Mouse (Mus musculus) megakaryocyte, adult 5-6 weeks (primary cell): ENCODE results near the gene Wapl. TPM values are rescaled to one million over a fixed set of nuclear protein-coding genes. Genes with fewer than 3 reads are reported as not detected.

Experiments
- ATAC-seq: 2 replicates; pipeline ENCODE4 v1.8.0; 2016; ENCODE audit warnings: mild to moderate bottlenecking, inconsistent platforms; ENCODE audit not compliant: poor library complexity, severe bottlenecking
- total RNA-seq, 2 experiments: library from RNA; stranded (forward) in 1 of 2; stranded (reverse) in 1 of 2; fragments of 153-499, 151-499 nt in 1 of 2; fragments of 221-1000, 200-1000 nt in 1 of 2; gene quantifications; 2 replicates each; pipeline versions ENCODE4 v1.2.3 to v1.2.4; 2015 to 2017

The Wapl gene
- 71.0 and 71.7 TPM in 2 replicates for total RNA-seq (2015)
- 94.2 and 101 TPM in 2 replicates for total RNA-seq (2017)

DNA sequence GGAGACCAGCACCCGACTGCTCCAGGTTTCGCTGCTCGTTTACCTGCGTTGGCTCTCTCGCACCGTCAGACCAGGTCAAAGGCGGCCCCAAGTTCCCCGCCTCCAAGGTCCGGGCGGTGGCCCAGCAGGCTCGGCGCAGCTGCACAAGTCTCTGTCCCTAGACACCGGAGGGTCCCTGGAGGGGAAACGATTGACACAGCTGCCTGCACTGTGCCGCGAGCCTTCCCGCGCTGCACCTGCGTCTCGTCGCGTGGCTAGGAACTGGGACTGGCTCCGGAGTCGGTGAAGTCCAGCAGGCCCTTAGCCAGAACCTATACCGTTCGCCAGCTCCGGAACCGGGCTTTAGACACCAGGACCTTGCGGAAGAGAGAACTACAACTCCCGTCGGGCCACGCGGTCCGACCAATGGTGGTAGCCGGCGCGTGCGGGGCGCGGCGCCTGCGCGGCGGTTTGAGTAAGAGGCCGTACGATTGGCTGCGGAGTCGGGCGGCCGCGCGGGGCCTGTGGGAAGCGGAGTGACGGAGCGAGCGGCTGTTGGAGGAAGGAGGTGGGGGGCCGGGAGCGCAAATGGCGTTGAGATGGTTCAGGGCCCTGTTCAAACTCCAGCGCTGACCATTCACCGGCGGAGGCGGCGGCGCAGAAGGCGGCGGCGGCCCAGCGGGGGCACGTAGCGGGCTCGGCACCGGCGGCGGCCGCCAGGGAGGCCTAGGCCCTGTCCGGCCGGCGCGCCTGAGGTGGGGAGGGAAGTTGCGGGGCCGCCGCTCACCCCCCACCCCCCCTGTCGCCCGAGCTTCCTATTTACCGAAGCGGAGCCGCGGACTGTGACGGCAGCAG lies at the start of gene Wapl:
Wapl (plus strand) TSS at position 534 of the 834 bp plus-strand sequence.
- peak; percentile 94 for ATAC-seq

DNA sequence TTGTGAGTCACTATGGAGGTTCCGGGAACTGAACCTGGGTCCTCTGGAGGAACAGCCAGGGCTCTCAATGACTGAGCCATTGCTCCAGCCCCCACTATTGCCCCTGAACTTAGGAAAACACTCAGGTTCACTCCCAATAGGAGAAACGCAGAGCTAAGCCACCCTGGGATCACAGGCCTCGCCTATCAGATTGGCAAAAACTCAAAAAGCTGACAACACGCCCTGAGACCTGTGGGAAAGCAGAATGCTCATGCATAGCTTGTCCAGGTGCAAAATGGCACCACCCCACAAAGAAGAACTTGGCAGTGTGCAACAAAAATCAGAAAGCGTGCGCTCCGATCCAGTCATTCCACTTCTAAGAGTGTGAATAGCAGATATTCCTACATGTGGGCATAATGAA lies 46.9 kb upstream of the Wapl start:
- no peak for ATAC-seq

DNA sequence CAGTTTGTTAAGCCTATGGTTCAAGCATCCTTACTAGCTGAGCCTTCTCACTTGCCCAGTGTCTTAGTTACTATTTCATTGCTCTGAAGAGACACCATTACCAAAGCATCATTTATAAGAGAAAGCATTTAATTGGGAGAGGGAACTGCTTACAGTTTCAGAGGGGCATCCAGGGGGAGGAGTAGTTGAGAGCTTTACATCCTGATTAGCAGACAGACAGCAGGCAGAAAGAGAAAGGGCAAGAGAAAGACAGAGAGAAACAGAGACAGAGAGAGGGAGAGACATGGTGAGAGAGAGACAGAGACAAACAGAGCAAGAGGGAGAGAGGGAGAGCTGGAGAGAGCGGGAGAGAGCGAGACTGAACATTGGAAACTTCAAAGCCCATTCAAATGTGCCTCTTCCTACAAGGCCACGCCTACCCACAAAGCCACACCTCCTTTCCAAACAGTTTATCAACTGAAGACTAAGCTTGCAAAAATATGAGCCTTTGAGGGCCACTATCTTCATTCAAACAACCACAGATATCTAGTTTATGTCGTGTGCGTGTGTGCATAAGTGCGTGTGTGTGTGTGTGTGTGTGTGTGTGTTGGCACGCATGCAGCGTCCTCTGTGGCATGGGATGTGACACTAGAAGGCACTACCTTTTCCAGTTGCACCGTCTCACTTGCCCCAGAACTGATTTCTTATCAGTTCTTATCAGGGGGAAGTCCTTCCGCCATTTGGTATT lies 40.8 kb upstream of the Wapl start:
- ATAC-seq: no peak

DNA sequence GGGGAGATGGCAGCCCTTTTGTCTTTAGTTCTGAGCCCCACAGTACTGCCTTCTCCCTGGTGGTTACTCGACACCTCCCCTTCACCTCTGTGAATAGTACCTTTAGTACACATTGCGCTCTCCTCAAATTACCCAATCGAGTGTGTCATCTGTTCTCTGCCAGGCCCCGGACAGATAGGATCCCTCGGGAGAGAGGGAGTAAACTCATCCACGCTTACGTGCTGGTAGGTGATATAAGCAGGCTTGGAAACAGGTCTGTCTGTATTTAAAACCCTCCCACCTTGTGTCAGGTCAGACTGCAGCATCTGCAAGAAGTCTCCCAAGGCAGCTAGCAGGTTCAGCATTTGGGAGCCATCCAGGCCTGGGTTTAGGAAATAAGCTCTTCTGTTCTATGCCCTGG lies 38.5 kb upstream of the Wapl start:
- no peak for ATAC-seq

DNA sequence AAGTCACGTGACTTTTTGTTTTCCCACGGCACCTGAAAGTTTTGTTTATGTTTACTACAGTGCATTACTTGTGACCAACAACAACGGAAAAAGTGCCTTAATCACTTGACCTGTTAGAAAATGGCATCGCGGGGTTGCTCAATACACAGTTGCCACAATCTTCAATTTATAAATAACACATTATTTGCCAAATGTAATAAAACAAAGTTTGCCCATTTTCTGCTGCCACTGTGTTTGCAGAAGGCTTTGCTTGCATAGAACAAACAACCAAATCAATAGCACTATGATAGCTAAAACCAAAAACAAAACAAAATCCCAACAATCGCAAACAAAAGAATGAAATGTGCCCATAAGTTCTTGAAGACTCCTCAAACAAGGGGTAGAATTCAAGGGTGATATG lies 38.0 kb upstream of the Wapl start:
- no peak for ATAC-seq

DNA sequence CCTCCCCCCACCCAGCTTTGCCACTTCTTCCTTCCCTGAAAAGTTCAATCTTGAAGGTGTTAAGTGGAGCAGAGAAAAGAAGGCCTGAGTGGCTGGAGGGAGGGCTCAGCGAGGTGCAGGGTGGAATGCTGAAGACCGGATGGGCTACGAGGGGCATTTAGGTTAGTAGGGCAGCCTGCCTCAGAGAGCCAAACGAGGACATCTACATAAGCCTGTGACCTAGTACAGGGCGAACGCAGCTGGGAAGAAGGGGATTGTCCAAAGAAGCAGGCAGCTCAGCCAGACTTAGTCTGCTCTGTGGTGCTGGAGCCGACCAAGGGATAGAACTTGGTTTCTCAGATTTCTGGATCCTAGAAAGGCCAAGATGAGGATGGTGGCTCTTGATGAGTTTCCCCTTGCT lies 29.6 kb upstream of the Wapl start:
- no peak for ATAC-seq

DNA sequence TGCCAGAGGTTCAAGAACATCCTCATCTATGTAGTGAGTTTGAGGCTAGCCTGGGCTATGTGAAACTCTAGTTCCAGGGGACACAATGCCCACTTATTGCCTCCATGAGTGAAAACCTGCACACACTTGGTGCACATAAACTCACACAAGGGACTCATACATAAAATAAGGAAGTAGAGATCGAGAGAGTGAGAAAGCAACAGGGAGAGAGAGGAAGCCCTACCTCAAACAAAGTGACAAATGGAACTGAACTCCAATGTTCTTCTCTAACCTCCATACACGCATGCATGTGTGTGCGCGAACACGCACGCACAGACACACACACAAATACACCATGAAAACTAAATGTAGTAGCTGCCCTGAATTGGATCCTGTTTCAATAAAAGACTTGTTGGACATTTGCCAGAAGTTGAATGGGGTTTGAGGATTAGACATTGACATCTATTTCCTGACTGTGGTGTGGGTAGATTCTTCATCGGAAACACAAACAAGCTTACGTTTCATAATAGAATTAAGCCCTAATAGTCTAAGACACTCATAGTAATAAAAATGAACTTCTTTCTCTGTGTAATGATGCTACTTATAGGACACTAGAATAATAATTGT lies 25.8 kb upstream of the Wapl start:
- no peak for ATAC-seq

DNA sequence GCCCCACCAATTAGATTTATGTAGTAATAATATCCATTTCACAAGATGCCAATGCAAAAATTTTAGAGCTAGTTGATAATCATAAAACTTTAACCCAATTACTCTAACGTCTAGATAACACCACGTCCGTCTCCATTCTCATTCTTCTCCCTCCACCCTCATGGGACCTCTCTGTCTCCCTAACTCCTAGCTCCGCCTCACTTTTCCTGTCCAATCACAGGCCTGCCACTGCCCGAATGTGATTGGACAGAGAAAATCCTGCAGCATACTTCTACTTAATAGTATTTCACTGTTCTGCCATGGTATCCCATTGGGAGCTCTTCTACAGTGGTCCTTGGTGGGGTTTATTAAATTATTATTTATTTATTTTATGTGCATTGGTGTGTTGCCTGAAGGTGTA lies 16.6 kb upstream of the Wapl start:
- no peak for ATAC-seq

DNA sequence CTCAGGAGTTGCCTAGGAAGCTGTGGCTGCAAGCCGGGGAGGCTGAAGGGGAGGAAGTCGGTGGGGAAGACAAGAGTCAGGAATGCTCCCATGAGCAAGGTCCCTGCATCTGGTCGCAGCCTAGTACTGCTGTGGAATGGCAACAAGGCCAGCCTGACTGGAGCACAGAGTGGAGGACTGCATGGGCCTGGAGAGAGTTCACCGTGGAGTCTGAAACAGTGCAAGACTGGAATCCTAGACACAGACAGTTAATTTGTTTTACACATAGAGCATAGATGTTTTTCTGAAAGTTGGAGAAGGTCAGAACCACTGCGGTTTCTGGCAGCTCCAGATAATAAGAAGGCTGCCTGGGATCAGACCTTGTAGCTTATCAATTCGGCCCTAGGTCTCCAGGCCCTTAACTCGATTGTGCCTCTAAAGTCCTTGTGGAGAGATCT lies 13.4 kb upstream of the Wapl start:
- no peak for ATAC-seq

DNA sequence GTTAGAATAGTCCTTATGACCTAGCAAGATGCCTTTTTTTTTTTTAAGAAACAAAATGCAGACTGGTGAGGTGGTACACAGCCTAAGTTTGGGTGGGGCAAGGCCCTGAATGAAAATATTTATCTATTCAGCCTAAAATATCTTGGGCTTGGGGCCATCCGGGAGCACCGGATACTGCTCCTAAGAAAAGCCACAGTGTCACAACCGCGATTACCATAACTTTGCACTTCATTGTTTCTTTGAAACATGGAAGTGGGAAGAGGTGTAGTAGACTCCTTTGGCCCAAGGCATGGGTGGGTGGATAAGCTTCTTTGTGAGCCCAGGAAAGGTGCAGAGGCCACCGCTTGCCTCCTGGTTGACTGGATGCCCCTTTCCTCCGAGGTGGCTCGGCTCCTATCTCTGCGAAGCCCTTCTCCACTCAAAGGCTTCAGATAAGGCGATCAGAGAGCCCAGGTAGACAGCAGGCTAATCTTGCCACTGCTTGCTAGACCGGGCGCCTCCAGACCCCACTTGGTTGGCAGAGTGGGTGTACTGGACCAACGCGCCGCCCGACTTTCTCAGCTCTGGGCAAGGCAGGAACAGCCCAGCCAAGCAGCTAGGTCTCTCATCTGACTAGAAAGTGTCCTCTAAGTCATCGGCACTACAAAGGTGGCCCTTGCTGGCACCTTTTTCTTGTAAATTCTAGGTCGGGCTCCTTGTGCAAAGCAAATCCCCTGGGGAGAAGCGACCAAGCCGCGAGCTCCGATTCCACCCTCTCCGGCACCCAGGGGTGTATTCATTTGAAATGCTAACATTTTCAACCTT lies 12.7 kb upstream of the Wapl start:
- ATAC-seq: peak; percentile 24

DNA sequence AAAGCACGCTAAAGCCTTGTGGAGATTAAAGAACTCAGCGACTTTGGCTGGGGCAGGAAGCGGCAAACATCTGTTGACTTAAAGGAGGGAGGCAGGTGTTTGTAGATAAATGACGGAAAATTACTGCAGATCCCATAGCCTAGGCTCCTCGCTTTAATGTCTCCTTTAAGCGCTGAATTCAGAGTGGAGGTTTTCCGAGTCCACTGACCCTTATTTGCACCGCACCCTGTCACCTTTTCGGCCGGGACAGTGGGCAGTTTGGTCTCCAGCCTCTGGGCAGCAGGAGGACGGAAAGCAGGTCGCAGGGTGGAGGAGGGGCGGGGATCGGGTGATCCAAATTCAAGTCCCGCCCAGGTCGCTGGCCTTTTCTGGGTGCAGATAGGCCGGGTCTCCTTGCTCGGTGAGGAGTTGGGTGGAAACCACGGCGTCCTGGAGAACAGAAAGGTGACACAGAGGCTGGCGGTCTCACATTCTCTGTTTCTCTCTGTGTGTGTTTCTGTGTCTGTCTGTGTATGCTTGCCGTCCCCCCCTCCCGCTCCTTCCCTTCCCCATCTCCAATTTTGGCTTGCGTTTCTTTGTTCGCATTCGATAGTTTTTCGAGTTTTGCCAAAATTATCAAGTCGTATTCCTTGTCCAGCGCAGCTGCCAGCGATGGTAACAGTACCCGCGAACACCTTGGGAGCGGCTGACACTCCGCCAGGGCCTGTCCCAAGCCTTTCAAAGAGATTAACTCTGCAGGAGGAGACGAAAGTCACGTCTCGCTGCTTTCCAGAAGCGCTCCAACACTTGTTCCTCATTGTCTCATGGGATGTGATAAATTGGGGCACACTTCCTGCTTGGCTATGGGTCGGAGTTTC lies 11.9 kb upstream of the Wapl start:
- ATAC-seq: peak; percentile 73

DNA sequence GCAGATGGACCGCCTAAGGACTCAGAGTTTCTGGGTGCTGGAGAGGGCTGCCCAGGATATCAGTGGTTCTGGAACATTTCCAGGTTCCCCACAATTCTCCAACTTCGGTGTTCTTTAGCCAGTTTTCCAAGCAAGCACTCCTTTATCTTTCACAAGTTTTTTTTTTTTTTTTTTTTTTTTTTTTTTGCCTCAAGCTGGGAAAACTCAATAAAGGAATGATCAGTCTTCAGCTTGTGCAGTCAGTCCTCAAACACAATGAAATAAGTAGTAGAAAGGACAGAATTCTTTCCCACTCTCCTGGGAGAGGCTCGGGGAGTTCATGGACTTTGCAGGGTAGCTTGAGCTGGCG lies 11.3 kb upstream of the Wapl start:
- no peak for ATAC-seq

DNA sequence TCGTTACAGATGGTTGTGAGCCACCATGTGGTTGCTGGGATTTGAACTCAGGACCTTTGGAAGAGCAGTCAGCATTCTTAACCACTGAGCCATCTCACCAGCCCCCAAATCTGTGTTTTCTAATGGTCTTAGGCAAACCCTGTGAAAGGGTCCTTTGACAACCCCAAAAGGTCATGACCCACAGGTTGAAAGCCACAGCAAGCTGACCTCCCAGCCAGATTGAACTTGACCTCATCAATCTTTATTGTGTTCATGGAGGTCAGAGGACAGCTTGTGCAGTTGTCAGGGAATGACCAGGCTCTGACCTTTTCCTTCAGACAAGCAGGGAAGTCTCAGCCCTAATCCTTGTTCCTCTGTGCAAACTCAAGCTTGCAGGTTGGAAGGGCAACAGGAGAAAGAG lies 10.3 kb upstream of the Wapl start:
- ATAC-seq: no peak

DNA sequence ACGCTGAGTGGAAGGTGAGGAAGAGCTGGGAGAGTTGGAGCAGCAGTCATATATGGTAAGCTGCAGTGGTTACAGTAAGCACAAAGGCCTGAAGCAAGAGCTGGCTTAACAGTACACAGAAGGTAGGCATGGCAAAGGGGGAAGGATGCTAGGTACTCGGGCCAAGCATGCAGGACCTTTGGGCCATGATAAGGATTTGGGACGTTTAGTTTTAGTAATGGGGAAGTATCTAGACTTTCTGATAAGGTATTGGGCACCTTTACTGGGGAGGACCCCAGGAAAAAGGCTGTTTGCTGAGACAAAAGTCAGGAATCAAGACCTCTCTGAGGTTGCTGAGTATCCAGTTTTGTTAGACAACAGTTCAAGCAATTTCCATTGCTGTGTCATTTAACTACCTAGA lies 4.6 kb upstream of the Wapl start:
- no peak for ATAC-seq

DNA sequence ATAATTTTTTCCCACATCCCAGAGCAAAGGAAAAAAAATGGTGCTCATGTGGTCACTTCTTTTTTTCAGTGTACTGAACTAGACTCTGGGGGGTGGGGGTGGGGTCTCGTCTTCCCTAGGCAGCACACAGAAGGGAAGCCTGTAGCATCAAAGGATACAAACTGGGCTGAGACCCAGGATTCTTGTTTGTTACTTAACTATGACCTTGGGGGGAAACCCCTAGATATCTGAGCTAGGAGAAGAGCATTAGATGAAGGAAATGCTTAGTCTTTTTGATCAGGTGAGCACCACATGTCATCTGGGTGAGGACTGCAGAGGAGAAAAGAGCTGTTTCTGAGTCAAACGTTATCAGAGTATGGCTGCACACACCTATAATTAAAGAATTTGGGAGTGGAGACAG lies 3.5 kb upstream of the Wapl start:
- ATAC-seq: no peak

DNA sequence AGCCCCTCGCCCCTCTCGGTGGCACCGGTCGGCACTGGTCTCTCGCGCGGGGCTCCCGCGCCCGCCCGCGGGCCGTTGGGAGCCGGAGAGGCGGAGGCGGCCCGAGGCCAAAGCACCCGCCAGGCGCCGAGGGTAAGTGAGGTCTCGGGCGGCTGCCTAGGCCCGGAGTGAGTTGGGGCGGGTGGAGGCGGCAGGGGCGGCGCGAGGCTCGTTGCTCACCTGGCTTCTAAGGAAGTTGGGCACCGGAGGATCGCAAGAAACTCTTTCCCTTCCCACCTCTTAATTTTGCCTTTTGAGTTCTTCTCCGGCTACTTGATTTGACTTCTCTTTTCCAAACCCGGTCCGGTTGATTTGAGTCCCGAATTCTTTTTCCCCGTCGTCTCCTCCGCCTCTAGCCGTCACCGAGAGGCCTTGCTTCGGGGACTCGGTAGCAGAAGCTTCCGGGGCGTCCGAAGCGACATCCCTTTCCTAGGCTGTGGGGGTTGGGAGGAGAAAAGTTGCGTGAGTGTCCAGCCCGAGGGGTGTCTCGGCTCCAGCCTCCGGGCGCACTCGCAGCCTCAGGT lies 582 bp downstream of the Wapl start:
- ATAC-seq: peak; percentile 49

DNA sequence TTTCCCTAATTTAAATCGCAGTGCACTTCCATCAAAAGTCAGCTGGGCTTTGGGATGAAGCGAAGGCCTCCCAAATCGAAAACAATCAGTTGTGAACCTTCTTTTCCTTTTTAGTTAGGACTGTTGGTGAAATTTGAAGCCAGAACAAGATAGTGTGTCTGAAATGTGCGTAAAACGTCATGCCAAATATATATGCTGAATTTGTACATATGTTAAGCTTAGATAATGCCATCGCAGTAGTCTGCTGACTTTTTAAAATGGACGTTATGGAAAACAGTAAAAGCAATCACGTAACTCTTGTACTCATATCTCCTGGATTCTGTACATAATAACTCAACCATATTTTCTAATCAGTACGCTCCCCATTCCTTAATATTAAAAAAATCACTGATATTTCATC lies 1.2 kb downstream of the Wapl start:
- ATAC-seq: no peak

DNA sequence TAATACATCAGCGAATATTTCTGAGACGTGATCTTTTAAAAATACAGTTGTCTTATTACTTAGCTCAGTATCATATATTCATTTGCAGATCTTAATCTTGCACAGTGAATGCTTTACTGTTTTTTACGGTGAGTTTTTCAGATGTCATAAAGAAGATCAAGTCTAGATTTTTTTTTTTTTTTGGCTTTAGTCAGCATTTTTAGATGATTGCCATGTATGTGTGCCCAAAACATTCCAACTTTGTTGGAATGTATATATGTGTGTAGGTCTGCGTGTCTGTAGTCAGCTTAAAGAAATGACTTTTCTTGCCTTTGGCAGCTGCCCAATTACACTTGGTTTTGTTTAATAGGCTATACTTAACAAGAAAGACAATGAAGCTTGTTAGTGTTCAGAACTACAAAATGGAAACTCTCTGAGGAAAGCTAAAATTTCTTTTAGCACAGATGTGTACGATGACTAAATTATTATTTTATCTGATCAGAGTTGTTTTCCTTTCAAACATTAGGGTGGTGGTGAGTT lies 1.7 kb downstream of the Wapl start:
- ATAC-seq: no peak

DNA sequence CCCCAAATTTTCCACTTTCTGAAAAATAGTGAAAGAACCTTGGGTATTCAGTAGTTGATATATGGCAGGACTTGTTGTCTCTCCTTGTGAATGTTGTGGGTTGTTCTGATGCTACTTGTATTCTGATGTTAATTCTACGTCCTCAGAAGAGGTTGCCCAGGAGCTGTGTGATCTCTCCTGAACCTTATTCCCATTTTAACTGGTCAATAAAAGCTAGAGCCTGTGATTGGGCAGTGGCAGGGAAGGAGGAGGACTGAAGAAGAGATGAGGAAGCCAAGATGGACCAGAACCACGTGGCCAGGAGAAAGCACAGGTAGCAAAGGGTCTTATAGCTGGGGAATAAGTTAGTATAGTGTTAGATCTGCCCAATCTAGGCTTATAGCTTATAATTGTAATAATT lies 7.1 kb downstream of the Wapl start:
- no peak for ATAC-seq

DNA sequence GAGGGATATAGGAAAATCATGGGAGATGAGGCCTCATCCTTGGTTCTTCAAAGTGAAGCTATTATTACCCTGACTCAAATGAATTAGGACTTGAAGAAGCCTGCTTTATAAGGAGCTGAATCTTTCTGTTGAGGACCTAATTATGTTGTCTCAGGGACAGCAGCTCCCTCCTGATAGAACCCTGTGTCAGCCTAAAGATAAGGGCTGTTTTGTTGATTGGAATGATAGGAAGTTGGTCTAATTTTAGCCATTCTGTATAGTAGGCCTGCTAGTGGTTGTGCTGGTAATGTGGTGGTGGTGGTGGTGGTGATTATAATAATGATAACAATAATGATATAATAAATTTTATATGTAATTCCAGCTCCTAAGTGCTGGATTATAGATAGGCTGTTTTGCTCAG lies 11.3 kb downstream of the Wapl start:
- no peak for ATAC-seq
